Mouse (Mus musculus) intestine, postnatal 0 days (tissue): ENCODE measurements around the gene Hcrtr1. TPM values are rescaled to one million over a fixed set of nuclear protein-coding genes. Genes with fewer than 3 reads are reported as not detected.
A peak's percentile ranks its signal among the peaks of the same experiment; 100 is the strongest.

Experiments used
- ATAC-seq: fragments of 200-750 bp; cut with Nextera tagmentation; 2 replicates; pipeline ENCODE4 v1.8.0; 2017; ENCODE audit warnings: mild to moderate bottlenecking, moderate TSS enrichment, moderate library complexity
- H3K27ac ChIP-seq: fragments of 300-500 bp; sonication (generic); 2 replicates; pipeline ENCODE4 v1.5.1; 2014; ENCODE audit warnings: mild to moderate bottlenecking, low read depth, low read length, moderate library complexity
- H3K27me3 ChIP-seq: fragments of 300-500 bp; sonication (generic); replicated peaks from 2 replicates; pipeline ENCODE4 v1.6.1; 2014; ENCODE audit warnings: low read length, mixed read lengths; ENCODE audit not compliant: control insufficient read depth, insufficient read depth
- H3K36me3 ChIP-seq: fragments of 300-500 bp; sonication (generic); 2 replicates; pipeline ENCODE4 v1.6.1; 2014; ENCODE audit warnings: mild to moderate bottlenecking, moderate library complexity; ENCODE audit not compliant: control insufficient read depth, insufficient read depth
- H3K4me1 ChIP-seq: fragments of 300-500 bp; sonication (generic); replicated peaks from 2 replicates; pipeline ENCODE4 v1.6.1; 2014; ENCODE audit warnings: antibody characterized with exemption, low read length, mixed read lengths; ENCODE audit not compliant: control insufficient read depth, insufficient read depth
- H3K4me2 ChIP-seq: fragments of 300-500 bp; sonication (generic); replicated peaks from 2 replicates; pipeline ENCODE4 v1.6.1; 2014; ENCODE audit warnings: low read depth, mild to moderate bottlenecking, moderate library complexity
- H3K4me3 ChIP-seq: fragments of 300-500 bp; sonication (generic); 2 replicates; pipeline ENCODE4 v1.5.1; 2014; ENCODE audit warnings: low read depth, low read length
- H3K9ac ChIP-seq: fragments of 300-500 bp; sonication (generic); 2 replicates; pipeline ENCODE4 v1.6.1; 2014; ENCODE audit warnings: mild to moderate bottlenecking, low read depth, low read length
- H3K9me3 ChIP-seq: fragments of 300-500 bp; sonication (generic); 2 replicates; pipeline ENCODE4 v1.6.1; 2016; ENCODE audit warnings: mixed run types; ENCODE audit not compliant: control insufficient read depth
- CTCF ChIP-seq: sonication (generic); IDR thresholded peaks from 2 replicates; pipeline ENCODE4 v1.5.1; 2016; ENCODE audit warnings: low read depth, mild to moderate bottlenecking, control low read depth, antibody characterized with exemption, moderate library complexity
- WGBS: fragments of 180-500 bp; shearing (Covaris S2); extraction: QIAGEN DNeasy Blood & Tissue Kit; methylation state at CpG from one replicate; pipeline ENCODE4 v1.1.7; 2014; 5-methylcytosine and 5-hydroxymethylcytosine counted together
- polyA plus RNA-seq: library from polyadenylated mRNA; unstranded; fragments of >200 nt; fragmentation: Nextera tagmentation; extraction: Ambion mirVana; gene quantifications from 2 replicates; pipeline ENCODE4 v1.2.1, GENCODE M21; 2015

The Hcrtr1 gene
- polyA plus RNA-seq, 1 experiment from 2014 or later = 0.91 TPM

DNA sequence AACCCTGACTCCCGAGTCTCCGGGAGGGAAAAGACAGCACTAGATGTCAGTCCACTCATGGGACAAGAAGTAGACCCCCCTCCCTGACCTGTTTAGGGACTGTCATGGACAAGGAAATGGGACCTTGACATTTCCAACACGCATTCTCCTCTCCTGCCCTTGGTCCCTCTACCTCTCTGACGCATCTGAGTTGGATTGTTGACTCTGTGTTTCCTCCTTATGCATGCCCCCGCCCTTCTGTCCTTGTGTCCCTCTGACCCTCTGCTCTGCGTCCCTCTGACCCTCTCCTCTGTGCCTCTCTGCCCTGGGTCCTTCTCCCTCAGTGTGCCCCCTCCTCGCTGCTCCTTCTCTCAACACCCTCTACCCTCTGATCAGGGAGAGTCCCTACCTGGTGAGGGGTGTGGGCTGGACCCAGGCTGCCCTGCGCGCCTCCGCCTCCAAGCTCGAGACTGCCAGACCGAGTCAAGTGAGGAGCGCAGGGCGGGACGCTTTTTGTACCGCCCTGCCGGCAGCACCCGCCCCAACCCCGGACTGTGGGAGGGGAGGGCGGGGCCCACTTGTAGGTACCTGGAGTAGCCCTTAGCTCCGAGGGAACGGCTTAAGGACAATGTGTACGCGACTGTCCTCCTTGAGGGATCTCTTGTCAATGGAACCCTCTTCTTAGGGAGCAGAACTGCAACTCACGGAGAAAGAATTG is 35.3 kb upstream of the Hcrtr1 start:
- Histone ChIP-seq H3K9ac (peak overlapping the region; percentile 57), H3K9me3 (no peaks in the 10 kb centered on the region), H3K4me2 (peak overlapping the region; percentile 72), H3K36me3 (peaks cover 20% of the 10 kb centered on the region; the same call in 1 of the 2 replicates), H3K27ac (peak overlapping the region; percentile 87), H3K4me1 (peaks cover 13% of the 10 kb centered on the region), H3K4me3 (peak overlapping the region; percentile 42), H3K27me3 (no peaks in the 10 kb centered on the region)
- WGBS = 2% methylated on average over 25 of the region's 25 CpGs
- ATAC-seq = peak; percentile 84
- no peak for TF ChIP-seq CTCF

DNA sequence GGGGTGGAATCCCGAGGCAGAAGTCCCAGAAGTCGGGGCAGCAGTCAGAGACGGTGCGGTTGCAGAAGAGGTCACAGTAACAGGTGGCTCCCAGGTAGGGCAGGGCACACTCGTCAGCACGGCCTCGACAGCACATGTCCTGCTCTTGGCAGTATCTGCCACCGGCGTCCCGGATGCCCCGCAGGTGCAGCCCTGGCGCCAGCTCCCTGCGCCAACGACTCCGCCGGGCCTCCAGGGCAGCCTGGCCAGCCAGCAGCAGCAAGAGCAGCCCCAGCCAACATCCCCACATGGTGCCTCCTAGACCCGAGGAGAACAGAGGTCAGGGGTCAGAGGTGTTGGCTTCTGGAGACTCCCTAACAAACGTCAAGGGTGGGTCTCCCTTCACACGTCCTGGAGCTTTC is 34.8 kb upstream of the Hcrtr1 start:
- peak overlapping the region; percentile 57 for H3K9ac ChIP-seq
- H3K27me3 ChIP-seq = no peaks in the 10 kb centered on the region
- WGBS = 24% methylated on average over 19 of the region's 19 CpGs
- TF ChIP-seq CTCF = no peak
- ATAC-seq = 0 out of 2 replicates have a peak, but pooled peaks have one; percentile 7
- H3K36me3 ChIP-seq = peaks cover 20% of the 10 kb centered on the region; the same call in 1 of the 2 replicates
- H3K27ac ChIP-seq = peak overlapping the region; percentile 87
- peak overlapping the region; percentile 72 for H3K4me2 ChIP-seq
- no peaks in the 10 kb centered on the region for H3K9me3 ChIP-seq
- peak overlapping the region; percentile 42 for H3K4me3 ChIP-seq
- peaks cover 18% of the 10 kb centered on the region for H3K4me1 ChIP-seq

DNA sequence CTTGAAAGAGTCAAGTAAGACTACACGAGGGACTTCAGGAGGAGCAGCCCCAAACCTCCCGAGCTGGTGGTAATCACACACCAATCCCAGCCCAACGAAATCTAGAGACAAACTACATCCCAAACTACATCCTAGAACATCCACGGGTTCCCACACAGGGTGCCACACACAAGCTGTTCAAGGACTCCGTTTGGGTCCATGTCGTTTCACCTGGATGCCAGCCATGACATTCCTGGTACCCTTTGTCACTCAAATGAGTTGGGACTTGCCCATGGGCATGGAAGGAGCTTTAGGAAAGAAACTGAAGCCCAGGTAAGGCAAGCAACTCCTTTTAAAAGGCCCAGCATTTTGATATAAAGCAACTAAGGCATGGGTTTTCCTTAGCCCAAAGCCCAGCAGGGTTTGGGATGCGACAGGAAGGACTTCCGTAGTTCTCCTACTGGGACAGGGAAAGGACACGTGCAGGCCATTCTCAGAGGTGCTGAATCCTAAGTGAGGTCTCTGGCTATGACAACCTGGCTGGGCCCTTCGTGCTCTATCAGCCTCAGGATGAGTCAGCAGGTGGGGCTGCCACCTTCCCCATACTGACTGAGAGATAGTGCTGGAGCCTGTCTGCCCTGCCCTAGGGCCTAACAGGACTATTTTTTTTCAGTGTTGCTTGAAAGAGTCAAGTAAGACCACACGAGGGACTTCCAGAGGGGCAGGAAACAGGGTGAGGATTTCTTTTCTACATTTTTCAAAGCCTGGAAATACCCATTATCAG is 34.1 kb upstream of the Hcrtr1 start:
- peaks cover 20% of the 10 kb centered on the region; the same call in 1 of the 2 replicates for H3K36me3 ChIP-seq
- peak overlapping the region; percentile 72 for H3K4me2 ChIP-seq
- no peaks in the 10 kb centered on the region for H3K27me3 ChIP-seq
- peak overlapping the region; percentile 42 for H3K4me3 ChIP-seq
- no peak for TF ChIP-seq CTCF
- 50% methylated on average over 11 of the region's 11 CpGs for WGBS
- H3K27ac ChIP-seq = peak overlapping the region; percentile 87
- no peaks in the 10 kb centered on the region for H3K9me3 ChIP-seq
- ATAC-seq = no peak
- H3K9ac ChIP-seq = peak overlapping the region; percentile 57; the same call in 1 of the 2 replicates
- peaks cover 25% of the 10 kb centered on the region for H3K4me1 ChIP-seq

DNA sequence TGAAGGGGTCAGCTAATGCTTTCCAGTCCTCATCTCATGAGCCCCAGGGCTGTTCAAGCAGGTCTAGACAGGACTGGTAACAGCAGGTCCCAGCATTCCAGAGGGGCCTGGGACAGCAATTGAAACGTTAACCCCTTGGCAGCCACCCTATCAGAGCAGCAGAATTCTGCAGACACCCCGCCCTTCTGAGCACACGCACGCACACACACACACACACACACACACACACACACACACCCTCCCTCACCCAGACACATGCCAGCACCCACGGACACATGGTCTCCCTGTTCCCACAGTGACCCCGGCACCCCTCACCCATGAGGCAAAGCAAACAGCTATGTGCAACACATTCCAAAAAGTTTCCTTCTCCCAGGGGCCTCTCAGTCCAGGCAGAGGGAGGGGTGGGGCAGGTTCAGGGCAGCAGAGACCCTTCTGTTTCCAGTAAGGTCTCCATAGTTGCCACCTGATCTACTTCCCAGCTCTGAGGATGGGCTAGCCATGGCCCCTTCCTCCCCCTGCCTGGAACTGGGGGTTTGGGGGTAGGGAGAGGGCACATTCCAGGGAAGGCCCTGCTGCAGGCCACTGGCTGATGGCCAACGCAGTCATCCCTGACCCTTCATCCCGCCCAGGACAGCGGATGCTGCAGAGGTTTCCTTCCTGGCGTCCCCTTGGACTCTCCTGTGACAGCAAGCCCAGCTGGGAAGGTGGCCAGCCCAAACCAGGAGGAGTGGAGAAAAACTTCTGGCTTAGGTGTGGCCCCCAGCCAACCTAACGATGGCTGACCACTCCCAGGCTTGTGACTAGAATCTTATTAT is 33.0 kb upstream of the Hcrtr1 start:
- WGBS = 36% methylated on average over 11 of the region's 11 CpGs
- Histone ChIP-seq H3K4me3 (0 out of 2 replicates have a peak overlapping the region, but pooled peaks have one; percentile 2), H3K4me2 (peak overlapping the region; percentile 72), H3K36me3 (peaks cover 26% of the 10 kb centered on the region; the same call in 1 of the 2 replicates), H3K27ac (peak overlapping the region; percentile 50; the same call in 1 of the 2 replicates), H3K27me3 (no peaks in the 10 kb centered on the region), H3K9ac (no peak overlapping the region), H3K4me1 (peaks cover 35% of the 10 kb centered on the region), H3K9me3 (no peaks in the 10 kb centered on the region)
- no peak for ATAC-seq
- no peak for TF ChIP-seq CTCF

DNA sequence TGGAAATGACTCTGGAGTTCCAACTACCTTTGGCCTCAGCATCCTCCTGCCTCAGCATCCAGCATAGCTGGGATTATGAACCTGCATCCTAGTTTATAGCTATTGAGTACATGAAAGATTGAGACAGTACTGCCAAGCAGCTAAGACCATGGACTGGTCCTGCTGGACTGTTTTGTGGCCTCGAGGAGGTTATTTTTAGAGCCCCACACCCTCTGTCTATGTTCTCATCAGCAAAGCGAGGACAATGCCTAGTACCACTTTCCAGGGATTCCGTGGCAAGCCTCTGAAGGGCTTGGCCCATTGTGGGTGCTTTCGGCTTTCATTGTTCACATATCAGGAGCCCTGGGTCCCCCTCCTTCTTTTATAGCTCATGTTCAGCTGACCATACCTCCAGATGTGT is 31.2 kb upstream of the Hcrtr1 start:
- no peaks in the 10 kb centered on the region for H3K27me3 ChIP-seq
- 71% methylated on average over 4 of the region's 4 CpGs for WGBS
- no peak overlapping the region for H3K4me3 ChIP-seq
- H3K4me2 ChIP-seq = no peak overlapping the region
- no peak overlapping the region for H3K9ac ChIP-seq
- no peak for TF ChIP-seq CTCF
- ATAC-seq = no peak
- H3K4me1 ChIP-seq = peaks cover 31% of the 10 kb centered on the region
- no peak overlapping the region for H3K27ac ChIP-seq
- H3K9me3 ChIP-seq = no peaks in the 10 kb centered on the region
- peaks cover 42% of the 10 kb centered on the region; the same call in 1 of the 2 replicates for H3K36me3 ChIP-seq
